Mouse (Mus musculus) gastrocnemius, postnatal 4 days (tissue): ENCODE results near the gene Ucn. TPM values are rescaled to one million over a fixed set of nuclear protein-coding genes. Genes with fewer than 3 reads are reported as not detected.
A peak's percentile ranks its signal among the peaks of the same experiment; 100 is the strongest.

ENCODE experiments used
- DNase-seq, 2 experiments: peaks; one replicate each; pipeline ENCODE4 v3.0.0; 2021 to 2022; ENCODE audit warnings: low spot score in 2 of 2, mixed read lengths in 2 of 2
- long read RNA-seq, 2 experiments: library from polyadenylated mRNA; stranded (forward); transcript quantifications; one replicate each; pipeline ENCODE4 v2.0.0; 2021
- total RNA-seq, 2 experiments: library from RNA; stranded (reverse); gene quantifications; 2 replicates each; pipeline ENCODE4 v1.2.3; 2021

Gene Ucn
- under 1 TPM in 1 of 2 experiments, not detected in 1; 0.62 TPM for total RNA-seq
- long read RNA-seq, experiment 1: 0 reads
- long read RNA-seq, experiment 2: 0 reads

DNA sequence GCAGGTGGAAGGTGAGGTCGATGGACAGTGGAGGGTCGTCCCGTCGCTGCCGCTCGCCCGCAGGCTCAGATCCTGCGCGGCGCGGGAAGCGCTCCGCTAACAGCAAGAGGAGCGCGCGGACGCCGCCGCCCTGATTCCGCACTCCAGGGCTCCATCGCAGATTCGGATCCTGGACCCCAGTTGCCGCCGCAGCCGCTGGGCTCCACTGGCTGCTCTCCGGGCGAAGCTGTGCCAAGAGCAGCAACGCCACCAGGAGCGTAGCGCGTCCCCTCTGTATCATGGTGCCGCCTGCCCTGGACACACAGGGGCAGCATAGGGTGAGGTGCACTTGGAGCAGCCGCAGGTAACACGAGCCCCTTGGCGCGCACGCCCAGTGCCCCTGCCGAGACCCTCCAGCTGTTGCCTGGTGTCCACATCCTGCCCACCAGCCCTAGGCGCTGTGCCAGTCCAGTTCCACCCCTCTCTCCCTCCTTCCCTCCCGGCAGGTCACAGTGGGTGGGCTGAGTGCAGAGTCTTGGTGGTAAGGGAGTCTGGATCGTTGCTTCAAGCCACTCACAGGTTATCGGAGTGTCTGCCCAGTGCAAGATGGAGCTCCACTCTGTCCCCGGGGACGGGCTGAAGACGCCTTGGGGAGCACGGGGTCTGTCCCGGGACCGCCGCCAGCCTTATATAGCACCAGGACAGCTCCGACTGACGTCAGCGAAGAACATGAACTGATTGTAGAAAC lies at the start of gene Ucn:
Gene Ucn (minus strand): TSS at position 589 of the 727 bp plus-strand sequence.
- DNase-seq: no peak

DNA sequence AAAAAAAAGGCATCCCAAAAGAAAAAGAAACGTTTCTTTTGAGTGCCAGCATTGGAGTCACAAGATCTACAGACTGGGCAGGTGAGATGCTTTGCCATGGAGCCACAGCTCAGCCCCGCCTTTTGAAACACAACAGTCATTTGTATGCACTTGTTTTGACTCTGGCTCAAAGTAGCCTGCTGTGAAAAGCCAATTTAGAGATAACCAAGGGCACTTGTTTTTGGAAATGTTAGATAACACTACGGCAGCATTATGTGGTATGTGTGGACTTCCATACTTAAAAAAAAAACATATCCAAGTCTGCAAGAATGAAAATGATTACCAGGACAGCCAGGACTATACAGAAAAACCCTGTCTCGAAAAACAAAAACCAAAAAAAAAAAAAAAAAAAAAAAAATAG lies 45.0 kb upstream of the Ucn start:
- DNase-seq: no peak

DNA sequence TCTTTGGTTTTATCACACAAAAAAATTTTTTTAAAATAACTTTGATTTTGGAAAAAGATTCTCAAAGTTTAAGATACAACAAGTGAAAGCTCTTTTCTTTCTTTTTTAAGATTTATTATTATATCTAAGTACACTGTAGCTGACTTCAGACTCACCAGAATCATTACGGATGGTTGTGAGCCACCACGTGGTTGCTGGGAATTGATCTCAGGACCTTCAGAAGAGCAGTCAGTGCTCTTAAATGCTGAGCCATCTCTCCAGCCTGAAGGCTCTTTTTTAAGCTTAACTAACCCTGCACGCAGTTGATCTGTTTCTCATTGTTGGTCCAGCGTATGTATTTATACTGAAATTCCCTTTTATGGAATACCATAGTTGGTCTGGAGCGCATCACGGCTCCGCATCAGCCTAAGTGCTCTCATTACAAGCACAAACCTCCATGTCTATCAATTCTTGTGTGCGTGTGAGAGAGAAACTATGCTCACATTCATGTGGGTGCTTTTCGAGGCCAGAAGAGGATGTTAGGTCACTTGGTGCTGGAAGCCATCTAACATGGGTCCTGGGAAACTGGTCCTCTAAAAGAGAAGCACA lies 42.6 kb upstream of the Ucn start:
- no peak for DNase-seq

DNA sequence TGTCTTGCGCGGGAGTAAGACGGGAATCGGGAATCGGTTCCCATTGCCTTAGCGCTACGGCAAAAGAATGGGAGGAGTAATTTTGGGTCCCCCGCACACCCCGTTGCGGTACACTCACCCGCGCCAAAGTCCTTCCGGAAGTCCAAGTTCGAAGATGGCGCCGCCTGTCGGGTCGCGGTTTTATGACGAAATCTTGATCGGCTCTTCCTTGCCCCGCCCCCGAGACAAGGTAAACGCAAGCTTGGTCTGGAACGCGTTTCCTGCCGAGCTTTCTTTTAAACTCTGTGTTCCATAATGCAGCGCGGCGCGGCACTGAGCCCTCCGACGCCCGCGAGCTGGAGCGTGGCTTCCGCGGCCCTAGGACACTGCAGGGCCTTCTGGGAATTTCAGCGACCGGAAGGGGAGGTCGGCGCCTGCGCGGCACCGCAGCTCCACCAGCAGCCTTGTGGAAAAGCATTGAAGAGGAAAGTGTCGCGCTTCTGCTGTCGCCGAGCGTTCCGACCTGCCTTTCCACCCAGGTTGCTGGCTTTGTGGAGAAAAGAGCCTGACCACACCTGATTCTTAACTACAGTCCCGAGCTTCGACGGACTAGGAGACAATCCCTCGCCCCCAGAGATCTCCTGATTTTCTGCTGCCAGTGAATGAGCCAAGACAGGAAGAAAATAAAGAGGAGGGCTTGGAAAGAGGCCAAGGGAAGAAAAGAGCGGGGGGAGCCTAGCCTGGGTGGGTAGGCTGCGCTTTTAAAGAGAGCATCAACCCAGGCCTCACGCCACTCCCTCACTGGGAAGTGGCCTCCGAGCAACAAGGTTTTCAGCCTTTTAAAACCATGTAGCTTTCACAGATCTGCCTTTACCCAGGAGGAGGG lies 41.4 kb upstream of the Ucn start, which contains the start of the genes Gm29609 and Gtf3c2:
Gene Gm29609 (minus strand): TSS at position 146 of the 865 bp plus-strand sequence.
Gene Gtf3c2 (minus strand): TSS at position 379 of the 865 bp plus-strand sequence.
- DNase-seq: peak; percentile 87 to 95

DNA sequence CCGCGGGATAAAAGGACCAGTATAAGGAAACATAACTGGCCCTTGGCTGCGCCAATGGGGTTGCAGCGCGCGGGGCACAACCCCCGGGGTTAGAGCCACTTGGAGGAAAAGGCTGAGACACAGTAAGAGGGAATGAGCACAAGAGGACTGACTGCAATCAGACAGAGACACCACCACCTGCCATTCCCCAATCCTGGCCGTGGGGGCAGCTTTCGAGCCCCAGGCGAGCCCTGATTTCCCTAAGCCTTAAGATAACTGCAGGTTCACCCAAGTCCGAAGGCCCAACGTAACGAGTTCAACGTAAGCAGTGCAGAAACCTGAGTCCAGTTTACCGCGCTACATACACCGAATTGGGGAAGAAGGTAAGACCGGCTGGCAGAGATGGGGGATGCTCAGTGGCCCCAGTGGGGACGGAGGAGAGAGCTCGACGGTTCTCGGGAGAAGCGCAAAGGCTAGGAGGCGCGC lies 40.7 kb upstream of the Ucn start:
- no peak for DNase-seq

DNA sequence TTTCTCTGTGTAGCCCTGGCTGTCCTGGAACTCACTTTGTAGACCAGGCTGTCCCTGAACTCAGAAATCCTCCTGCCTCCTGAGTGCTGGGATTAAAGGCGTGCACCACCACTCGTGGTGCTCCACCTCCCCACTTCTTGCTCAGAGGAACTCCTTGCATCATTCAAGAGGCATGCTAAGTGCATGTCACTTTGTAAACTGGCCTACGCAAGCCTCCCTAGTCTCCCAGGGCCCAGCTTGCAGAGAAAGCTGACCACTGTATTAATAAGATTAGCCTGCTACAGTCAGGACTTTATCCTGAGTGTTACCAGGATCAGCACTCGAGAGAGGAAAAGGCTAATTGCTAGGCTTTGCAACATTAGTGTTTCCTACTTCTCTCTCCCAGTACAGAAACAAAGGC lies 30.0 kb upstream of the Ucn start:
- DNase-seq: no peak

DNA sequence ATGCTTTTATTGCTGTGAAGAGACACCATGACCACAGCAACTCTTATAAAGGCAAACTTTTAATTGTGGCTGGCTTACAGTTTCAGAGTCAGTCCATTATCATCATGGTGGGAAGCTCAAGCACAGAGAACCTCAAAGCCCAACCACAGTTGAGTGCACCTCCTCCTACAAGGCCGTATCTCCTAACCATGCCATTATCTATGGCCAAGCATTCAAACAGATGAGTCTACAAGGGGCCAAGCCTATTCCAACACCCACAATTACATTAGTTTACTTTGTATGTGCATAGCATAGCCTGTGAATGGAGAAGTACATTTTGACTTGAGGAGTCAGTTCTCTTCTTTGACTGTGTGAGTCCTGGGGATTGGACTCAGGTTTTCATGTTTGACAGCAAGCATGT lies 26.2 kb upstream of the Ucn start:
- DNase-seq: no peak

DNA sequence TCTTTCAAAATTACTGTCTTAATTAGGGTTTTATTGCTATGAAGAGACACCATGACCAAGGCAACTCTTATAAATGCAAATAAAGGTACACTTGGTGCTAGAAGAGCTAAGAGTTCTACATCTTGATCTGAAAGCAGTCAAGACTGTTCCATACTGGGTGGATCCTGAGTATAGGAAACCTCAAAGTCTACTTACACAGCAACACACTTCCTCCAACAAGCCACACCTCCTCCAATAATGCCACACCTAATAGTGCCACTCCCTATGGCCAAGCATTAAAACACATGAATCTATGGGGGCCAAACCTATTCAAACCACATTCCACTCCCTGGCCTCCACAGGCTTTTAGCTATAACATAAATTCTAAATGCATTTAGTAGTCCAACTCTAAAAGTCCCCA lies 23.8 kb upstream of the Ucn start:
- DNase-seq: no peak

DNA sequence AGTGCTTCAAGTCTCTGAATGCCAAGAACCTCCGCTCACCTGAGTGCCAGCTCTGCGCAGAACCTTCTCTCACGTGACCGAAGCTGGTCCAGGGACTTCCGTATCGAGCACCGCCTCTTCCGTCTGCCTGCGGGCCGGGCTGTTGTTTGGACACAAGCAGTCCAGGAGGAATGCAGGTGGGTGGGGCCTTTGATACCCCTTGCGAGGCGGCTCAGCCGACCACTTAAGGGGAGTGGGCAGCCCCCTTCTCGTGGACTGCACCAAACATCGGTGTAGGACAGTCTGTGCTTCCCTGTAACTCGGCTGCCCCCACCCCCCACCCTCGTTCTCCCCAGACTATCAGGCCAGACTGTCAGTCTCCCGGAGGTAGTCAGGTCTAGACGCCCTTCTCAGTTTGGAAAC lies 15.5 kb upstream of the Ucn start, which contains the start of gene Mpv17:
Gene Mpv17 (minus strand): TSS at position 100 of the 402 bp plus-strand sequence.
- peak; percentile 48 to 79 for DNase-seq

DNA sequence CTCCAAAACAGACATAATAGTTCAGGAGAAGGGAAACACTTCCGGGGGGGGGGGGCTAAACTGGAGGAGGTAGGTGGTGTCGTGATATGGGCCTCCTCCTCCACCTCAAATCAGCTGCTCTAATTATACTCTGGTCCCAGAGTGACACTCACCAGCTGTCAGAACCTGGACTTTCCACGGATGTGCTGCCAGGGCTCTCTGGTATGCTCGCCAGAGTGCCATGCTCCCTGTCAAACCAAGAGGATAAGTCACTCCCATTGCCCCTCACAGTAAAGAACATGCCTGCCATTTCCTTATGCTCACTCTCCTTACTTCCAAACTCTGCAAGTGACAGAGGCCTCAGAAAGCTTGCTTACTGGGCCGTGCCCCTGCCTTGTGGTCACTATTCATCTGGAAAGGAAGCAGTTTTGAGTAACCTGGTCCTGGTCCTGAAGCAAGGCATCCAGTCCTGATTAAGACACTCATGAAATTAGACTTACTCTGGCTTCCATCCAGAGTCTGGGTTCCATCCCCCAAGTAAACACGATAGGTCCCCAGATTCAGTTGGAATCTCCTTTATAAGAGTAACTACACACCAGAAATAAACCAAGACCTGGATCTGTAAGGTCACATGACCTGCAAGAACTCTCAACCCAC lies 15.0 kb upstream of the Ucn start:
- peak in 1 of 2 experiments; percentile 27 for DNase-seq

DNA sequence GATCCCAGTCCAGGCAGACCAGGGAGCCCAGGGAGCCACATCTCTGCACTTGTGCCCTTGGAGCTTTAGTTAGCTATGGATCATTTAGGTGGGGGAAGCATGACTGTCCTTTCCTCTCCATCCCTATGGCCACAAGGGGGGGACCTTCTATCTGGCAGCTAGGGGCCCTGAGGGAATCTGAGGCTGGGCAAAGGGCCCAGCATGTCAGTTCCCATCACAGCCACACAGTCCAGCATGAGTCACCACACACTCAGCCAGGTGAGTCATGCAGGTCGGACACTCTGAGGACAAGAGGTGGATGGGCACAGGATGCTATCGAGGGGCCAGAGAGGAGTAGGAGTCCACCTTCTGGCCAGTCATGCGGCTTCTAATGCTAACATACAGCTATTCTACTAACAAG lies 13.1 kb upstream of the Ucn start:
- no peak for DNase-seq

DNA sequence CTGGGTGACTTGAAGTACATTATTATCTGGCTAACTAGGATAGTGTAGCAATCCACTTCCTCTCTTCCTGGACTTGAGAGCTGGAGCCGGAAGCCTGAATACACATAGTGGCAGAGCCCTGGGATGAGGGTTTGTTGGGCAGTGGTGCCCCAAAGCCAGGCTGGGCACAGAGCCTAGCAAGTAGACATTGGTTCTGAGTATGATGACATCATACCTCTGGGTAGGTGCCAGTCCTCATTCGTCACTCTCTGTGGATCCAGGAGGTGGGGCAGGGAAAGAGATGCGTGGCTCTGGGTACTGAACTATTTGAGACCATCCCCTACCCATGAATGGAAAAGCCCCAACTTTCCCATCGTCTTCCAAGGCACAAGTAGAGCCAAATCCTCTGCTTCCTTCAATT lies 11.2 kb upstream of the Ucn start:
- no peak for DNase-seq

DNA sequence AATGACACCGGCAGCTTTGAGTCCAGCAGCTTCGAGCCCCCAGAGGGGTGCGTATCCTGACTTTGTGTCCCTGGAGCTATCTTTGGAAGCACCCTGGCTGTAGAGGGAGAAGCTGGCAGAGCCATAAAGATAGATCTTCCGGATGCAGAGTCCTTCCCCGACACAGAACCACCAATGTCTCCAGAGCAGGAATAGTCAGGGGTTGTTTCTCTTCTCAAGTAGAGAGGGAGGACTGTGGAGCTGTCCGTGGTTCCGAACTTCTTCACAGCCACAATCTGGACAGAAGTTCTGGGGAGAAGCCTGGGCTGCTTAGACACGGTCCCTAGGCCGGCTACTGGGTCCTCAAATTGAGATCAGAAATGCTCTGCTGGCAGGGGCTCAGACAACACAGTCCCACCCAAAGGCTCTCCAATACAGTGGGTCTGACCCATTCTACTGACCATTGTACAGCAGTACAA lies 368 bp upstream of the Ucn start:
- DNase-seq: no peak

DNA sequence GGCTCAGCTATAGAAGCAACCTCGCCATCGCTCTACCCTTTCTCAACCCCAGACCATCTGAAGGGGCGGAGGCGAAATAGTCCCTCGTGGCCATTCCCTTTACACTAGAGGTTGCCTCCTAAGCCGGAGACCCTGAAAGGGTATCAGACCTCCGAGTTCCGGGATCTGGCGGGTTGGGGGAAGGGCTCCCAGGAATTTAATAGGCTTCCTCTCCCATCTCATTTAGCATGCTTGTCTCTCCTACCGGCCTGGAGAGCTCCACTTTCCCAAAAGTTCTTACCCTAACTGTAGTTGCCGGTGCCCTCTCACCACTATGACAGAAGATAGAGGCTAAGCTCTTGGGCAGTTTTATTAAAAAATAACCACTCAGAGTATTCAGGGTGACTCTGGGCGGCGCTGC lies 971 bp downstream of the Ucn start:
- DNase-seq: no peak

DNA sequence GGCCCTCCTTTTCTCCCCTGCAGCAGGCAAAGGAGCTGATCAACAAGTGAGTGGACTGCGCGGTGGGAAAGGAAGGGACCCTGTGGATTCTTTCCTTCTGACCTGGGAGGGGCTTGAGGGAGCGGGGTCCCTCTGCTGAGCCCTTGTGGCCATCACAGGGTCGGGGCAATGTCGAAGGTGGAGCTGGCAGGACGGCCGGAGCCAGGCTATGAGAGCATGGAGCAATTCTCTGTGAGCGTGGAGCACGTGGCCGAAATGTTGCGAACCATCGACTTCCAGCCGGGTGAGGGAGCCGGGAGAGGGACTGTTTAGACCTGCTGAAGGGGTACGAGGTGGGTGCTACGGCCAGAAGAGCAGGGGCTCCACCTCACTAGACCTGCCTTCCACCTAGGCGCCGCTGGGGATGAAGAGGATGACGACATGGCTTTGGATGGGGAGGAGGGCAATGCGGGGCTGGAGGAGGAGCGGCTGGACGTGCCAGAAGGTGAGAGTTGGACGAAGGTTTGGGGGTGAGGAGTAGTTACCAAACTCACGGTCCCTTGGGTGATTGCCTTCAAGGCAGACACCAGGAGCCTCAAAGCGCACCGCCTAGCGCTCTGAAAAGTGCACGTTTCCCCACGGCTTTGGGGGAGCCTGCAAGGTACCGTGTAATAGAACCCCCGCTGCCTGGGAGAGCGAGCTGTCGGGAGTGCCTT lies 1.8 kb downstream of the Ucn start:
- DNase-seq: no peak

DNA sequence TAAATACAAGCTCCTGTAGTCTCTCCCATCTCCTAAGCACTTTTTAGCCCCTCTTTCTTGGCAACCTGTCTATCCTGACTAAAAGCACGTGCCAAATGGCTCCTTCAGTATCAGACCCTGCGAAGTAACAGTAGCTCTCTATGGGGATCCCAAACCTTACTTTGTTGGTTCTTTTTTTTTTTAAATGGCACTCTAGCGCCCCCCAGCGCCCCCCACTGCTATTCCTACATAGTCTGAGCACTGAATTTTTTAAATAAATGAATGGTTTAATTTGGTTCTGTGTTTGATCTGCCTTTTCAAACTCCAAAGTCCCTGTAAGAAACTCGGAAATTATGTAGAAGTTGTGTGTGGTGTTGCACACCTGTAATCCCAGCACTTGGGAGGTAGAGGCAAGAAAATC lies 12.6 kb downstream of the Ucn start:
- DNase-seq: no peak

DNA sequence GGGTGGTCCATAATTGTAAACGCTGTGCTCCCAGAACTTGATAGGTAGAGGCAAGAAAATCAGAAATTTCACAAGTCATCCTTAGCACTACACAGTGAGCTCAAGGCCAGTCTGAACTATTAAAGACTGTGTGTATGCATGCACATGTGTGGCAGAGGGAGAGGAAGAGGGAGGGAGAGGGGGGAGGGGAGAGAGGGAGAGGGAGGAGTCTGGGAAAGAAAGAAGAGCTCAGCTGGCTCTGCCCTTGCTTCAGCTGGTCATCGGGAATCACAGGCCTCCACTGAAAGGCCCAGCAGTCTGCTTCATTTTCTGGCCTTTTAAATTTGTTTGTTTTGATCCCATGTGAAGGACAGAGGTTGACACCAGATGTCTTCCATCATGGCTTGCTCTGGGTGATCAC lies 15.1 kb downstream of the Ucn start:
- DNase-seq: no peak

DNA sequence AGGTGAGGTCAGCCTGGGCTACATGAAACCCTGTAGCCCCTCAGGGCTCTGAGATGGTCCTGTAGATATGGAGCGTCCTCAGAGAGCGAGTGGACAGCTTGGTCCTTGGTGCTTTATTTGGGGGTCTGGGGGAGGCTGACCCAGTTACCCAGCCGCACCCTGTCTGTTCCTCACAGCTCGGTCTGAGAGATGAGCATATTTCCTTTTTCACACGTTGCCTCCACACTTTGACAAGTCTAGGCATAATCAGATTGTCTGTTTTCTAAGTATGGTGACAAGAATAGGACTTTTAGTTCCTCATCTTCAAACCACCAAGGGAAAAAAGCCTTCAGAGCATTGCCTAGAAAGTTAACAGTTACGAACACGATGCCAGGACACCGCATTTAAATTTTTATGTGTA lies 17.5 kb downstream of the Ucn start:
- DNase-seq: no peak

DNA sequence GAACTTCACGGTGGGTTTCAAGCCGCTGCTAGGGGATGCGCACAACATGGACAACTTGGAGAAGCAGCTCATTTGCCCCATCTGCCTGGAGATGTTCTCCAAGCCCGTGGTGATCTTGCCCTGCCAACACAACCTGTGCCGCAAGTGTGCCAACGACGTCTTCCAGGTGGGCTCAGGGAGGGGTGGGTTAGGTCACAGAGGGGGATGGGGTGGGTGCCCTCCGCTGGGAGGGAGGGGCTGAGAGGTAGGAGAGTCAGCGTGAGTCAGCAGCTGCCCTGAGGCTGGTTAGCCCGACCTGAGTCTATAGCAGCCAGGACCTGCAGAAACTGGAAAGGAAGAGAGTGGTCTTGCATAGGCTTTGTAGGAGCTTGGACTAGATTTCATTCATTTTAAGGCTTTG lies 21.7 kb downstream of the Ucn start:
- DNase-seq: no peak

DNA sequence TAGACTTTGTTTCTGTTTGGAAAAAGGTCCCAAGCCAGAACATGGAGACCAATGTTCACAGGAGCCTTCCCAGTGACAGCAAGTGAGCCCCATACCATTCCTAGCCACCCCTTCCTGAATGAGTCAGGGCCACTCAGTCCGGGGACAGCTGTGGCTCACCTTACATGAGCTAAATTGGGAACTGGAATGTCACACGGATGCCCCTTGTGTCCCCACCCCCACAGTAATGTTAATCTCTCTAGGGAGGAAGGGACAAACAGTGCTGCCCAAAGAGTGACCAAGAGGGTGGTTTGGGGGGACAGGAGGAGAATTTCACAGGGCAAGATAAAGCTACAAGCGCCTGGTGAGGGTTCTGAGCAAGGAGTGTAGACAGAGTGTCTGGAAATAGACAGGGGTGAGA lies 22.3 kb downstream of the Ucn start, which contains the start of gene Trim54:
Gene Trim54 (plus strand): TSS at position 359 of the 400 bp plus-strand sequence.
- no peak for DNase-seq
